Comparison of ENCODE assay signal across 7 mouse cellular contexts in the genomic region with DNA sequence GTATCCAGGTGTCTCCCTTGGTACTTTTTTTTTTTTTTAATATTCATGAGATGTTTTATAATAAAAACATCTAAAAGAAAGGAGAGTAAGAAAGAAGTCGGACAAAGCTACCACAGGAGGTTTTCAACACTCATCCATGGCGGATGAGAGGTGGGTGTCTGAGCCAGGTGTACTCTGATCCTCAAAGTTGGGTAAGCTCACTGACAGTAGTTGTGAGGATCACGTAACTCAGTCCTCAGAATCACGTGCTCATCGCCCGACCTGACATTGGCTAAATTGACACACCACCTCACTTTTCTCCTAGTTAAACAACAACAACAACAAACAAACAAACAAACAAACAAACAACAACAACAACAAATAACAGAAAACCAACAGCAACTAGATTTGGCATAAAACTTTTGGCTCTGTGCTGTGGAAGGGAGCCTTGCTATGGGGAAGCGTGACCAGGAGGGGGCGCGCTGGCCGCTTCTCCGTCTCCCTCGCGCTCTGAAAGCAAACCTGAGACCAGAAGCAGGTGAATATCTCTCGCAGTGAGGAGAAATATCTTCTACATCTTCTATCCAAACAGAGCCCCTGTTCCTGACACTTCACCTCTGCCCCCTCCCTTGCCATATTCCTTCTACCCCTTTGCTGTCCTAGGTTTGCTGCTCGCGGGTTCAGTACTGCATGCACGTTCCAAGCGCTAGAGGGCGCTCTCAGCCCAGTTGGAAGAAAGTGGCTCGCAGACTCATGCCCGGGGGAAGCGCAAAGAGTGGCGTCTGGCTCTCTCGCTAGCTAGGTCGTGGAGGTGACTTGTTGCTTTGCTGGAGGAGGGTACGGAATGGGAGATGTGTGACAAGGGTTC. TPM values are rescaled to one million over a fixed set of nuclear protein-coding genes. Genes with fewer than 3 reads are reported as not detected.
DNase-seq lines count a peak whose midpoint lies in the region; ATAC-seq and TF ChIP-seq lines count a peak whose summit lies in the region.

No protein-coding gene starts in this region.

- H3K9ac ChIP-seq in intestine, embryonic 16.5 days (ENCODE audit: low read depth, low read length) = no peak overlapping the region
- H3K9ac ChIP-seq in midbrain, embryonic 12.5 days (replicated peaks) = peak overlapping the region; percentile 29; the same call in 1 of the 2 replicates

- 10% methylated on average over 26 of the region's 26 CpGs for WGBS in intestine, embryonic 16.5 days
- 10% methylated on average over 26 of the region's 26 CpGs for WGBS in midbrain, embryonic 12.5 days
- 8% methylated on average over 26 of the region's 26 CpGs for WGBS in small intestine, adult 2 months

- peak; percentile 89 for DNase-seq in adrenal gland, adult 2 months
- peak; percentile 87 for DNase-seq in embryo, embryonic 11.5 days (ENCODE audit: low read depth, low spot score)
- DNase-seq in gastrocnemius, postnatal 36 days = peak; percentile 83 to 85
- peak; percentile 85 to 89 for DNase-seq in left cerebral cortex, postnatal 36 days (ENCODE audit: low spot score in 2 of 2)

- H3K9me3 ChIP-seq in intestine, embryonic 16.5 days (ENCODE audit: control insufficient read depth, low read length) = no peaks in the 10 kb centered on the region
- H3K9me3 ChIP-seq in midbrain, embryonic 12.5 days = no peaks in the 10 kb centered on the region

- peak overlapping the region; percentile 61 for H3K4me2 ChIP-seq in intestine, embryonic 16.5 days (ENCODE audit: low read depth, low read length)
- peak overlapping the region; percentile 56 for H3K4me2 ChIP-seq in midbrain, embryonic 12.5 days (replicated peaks)

- H3K27me3 ChIP-seq in intestine, embryonic 16.5 days (replicated peaks; ENCODE audit: control insufficient read depth, insufficient read depth, low read length) = no peaks in the 10 kb centered on the region
- peaks cover 11% of the 10 kb centered on the region for H3K27me3 ChIP-seq in midbrain, embryonic 12.5 days
- H3K27me3 ChIP-seq in small intestine, adult 2 months (ENCODE audit: control insufficient read depth, insufficient read depth, low read length) = peaks cover 2% of the 10 kb centered on the region; the same call in 1 of the 2 replicates

- ATAC-seq in intestine, embryonic 16.5 days = peak; percentile 92
- peak; percentile 86 for ATAC-seq in midbrain, embryonic 12.5 days (ENCODE audit: low FRiP score, low read depth)

- H3K36me3 ChIP-seq in intestine, embryonic 16.5 days (ENCODE audit: control insufficient read depth, insufficient read depth, low read length) = no peaks in the 10 kb centered on the region
- no peaks in the 10 kb centered on the region for H3K36me3 ChIP-seq in midbrain, embryonic 12.5 days
- no peaks in the 10 kb centered on the region for H3K36me3 ChIP-seq in small intestine, adult 2 months (ENCODE audit: control insufficient read depth, insufficient read depth, low read length)

- TF ChIP-seq CTCF in small intestine, adult 2 months (IDR thresholded peaks at IDR 0.05; ENCODE audit: extremely low read depth, insufficient read length, insufficient replicate concordance, low read depth, low read length) = peak; percentile 100

- TF ChIP-seq POLR2A in small intestine, adult 2 months (IDR thresholded peaks at IDR 0.05; ENCODE audit: low read depth, low read length) = no peak

- no peak overlapping the region for H3K27ac ChIP-seq in intestine, embryonic 16.5 days (ENCODE audit: low read length)
- no peak overlapping the region for H3K27ac ChIP-seq in midbrain, embryonic 12.5 days (replicated peaks)
- H3K27ac ChIP-seq in small intestine, adult 2 months (ENCODE audit: insufficient read depth, low read depth, low read length) = no peak overlapping the region

- intact Hi-C loops in gastrocnemius, postnatal 36 days (cut with DNase I) = loop anchor here (5.0 to 10.0 kb wide), 3 partner anchors 160 to 325 kb away; no protein-coding TSS in a partner anchor
- intact Hi-C loops in left cerebral cortex, postnatal 36 days (cut with DNase I) = loop anchor here (1.0 to 5.0 kb wide), 3 partner anchors 163 to 325 kb away; no protein-coding TSS in a partner anchor

- no peaks in the 10 kb centered on the region for H3K4me1 ChIP-seq in intestine, embryonic 16.5 days (ENCODE audit: control insufficient read depth, insufficient read depth, low read length)
- H3K4me1 ChIP-seq in midbrain, embryonic 12.5 days = no peaks in the 10 kb centered on the region
- H3K4me1 ChIP-seq in small intestine, adult 2 months (ENCODE audit: control insufficient read depth, insufficient read depth, insufficient read length, low read length) = no peaks in the 10 kb centered on the region

- peak overlapping the region; percentile 41 for H3K4me3 ChIP-seq in intestine, embryonic 16.5 days (ENCODE audit: low read length)
- H3K4me3 ChIP-seq in midbrain, embryonic 12.5 days = peak overlapping the region; percentile 38
- peak overlapping the region; percentile 44 for H3K4me3 ChIP-seq in small intestine, adult 2 months (ENCODE audit: low read depth, low read length)

RNA-seq across cellular contexts. Expression of gene Drd5, which starts 11.7 kb away (rescaled TPM):
- not detected for total RNA-seq in adrenal gland, adult 2 months (2021)
- not detected in 2 replicates for polyA plus RNA-seq in adrenal gland, adult 2 months (2012; rRNA removed)
- not detected for total RNA-seq in gastrocnemius, postnatal 36 days (2021)
- not detected in 2 replicates for polyA plus RNA-seq in intestine, embryonic 16.5 days (2015; fragmentation: Nextera tagmentation; extraction: Ambion mirVana)
- 1 to 10 TPM; 2.2 to 2.6 TPM for total RNA-seq in left cerebral cortex, postnatal 36 days (2021)
- 0.13 and 0.18 TPM in 2 replicates for polyA plus RNA-seq in midbrain, embryonic 12.5 days (2016; fragmentation: Nextera tagmentation; extraction: Ambion mirVana)
- polyA plus RNA-seq in small intestine, adult 2 months (2012; rRNA removed) = not detected in 2 replicates

RNA-seq across cellular contexts. Expression of gene Otop1, which starts 31.7 kb away (rescaled TPM):
- total RNA-seq in adrenal gland, adult 2 months (2021) = 10 to 100 TPM; 40.9 to 52.0 TPM
- 12.9 and 24.0 TPM in 2 replicates for polyA plus RNA-seq in adrenal gland, adult 2 months (2012; rRNA removed)
- total RNA-seq in gastrocnemius, postnatal 36 days (2021) = under 1 TPM; 0.13 to 0.25 TPM
- 0.04 TPM in 1 of 2 replicates, not detected in the other for polyA plus RNA-seq in intestine, embryonic 16.5 days (2015; fragmentation: Nextera tagmentation; extraction: Ambion mirVana)
- not detected for total RNA-seq in left cerebral cortex, postnatal 36 days (2021)
- polyA plus RNA-seq in midbrain, embryonic 12.5 days (2016; fragmentation: Nextera tagmentation; extraction: Ambion mirVana) = not detected in 2 replicates
- polyA plus RNA-seq in small intestine, adult 2 months (2012; rRNA removed) = not detected in 2 replicates

RNA-seq across cellular contexts. Expression of gene Tmem128, which starts 47.5 kb away (rescaled TPM):
- total RNA-seq in adrenal gland, adult 2 months (2021) = 10 to 100 TPM; 32.3 to 38.9 TPM
- 12.0 and 12.7 TPM in 2 replicates for polyA plus RNA-seq in adrenal gland, adult 2 months (2012; rRNA removed)
- 1 to 10 TPM; 8.3 to 8.7 TPM for total RNA-seq in gastrocnemius, postnatal 36 days (2021)
- polyA plus RNA-seq in intestine, embryonic 16.5 days (2015; fragmentation: Nextera tagmentation; extraction: Ambion mirVana) = 58.3 and 62.9 TPM in 2 replicates
- 10 to 100 TPM; 31.6 to 35.4 TPM for total RNA-seq in left cerebral cortex, postnatal 36 days (2021)
- 88.3 and 100 TPM in 2 replicates for polyA plus RNA-seq in midbrain, embryonic 12.5 days (2016; fragmentation: Nextera tagmentation; extraction: Ambion mirVana)
- polyA plus RNA-seq in small intestine, adult 2 months (2012; rRNA removed) = 9.6 and 19.7 TPM in 2 replicates

Comparison
In these comparisons a context has a peak if more than half of its experiments do, and no peak if none do; other contexts are left out.
1. RNA of gene Otop1, which starts 31.7 kb away (polyA plus RNA-seq): 12.9 to 24.0 TPM in adrenal gland, adult 2 months; not detected in small intestine, adult 2 months, 0.04 TPM in intestine, embryonic 16.5 days and not detected in midbrain, embryonic 12.5 days; every median in the first group is over 10 times any median in the second.
2. Peak in every context shown above with its lines, with median percentiles within 50 percentile points of each other: DNase-seq and H3K4me3 ChIP-seq.